Mouse (Mus musculus): ENCODE measurements around the gene Spats2.

DNA sequence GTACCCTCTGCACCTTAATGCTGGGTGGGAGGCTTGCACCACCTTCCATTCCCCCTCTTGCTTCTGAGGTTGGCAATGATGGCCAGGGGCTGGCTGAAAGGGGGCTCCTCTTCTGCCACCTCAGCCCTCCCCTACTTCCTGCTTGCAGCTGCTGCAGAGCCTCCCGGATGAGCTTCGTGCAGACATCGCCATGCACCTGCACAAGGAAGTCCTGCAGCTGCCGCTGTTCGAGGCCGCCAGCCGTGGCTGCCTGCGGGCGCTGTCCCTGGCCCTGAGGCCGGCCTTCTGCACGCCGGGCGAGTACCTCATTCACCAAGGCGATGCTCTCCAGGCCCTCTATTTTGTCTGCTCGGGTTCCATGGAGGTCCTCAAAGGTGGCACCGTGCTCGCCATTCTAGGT is 108.0 kb downstream of the Spats2 start:
- TF ChIP-seq GATA1 (IDR thresholded peaks at IDR 0.05; ENCODE audit: borderline replicate concordance, low read length) (no peak), FLI1 (IDR thresholded peaks at IDR 0.05; ENCODE audit: low read length) (no peak)
